Mouse (Mus musculus): ENCODE results near the gene Cypt4. TPM values are rescaled to one million over a fixed set of nuclear protein-coding genes. Genes with fewer than 3 reads are reported as not detected.
"Not testable (repeated sequence)": the region's sequence is repeated elsewhere in the genome, so short reads cannot be mapped to it uniquely, and the experiment has no call there.

Gene Cypt4
- not detected in 2 replicates for polyA plus RNA-seq (2016; fragmentation: Nextera tagmentation; extraction: Ambion mirVana)

DNA sequence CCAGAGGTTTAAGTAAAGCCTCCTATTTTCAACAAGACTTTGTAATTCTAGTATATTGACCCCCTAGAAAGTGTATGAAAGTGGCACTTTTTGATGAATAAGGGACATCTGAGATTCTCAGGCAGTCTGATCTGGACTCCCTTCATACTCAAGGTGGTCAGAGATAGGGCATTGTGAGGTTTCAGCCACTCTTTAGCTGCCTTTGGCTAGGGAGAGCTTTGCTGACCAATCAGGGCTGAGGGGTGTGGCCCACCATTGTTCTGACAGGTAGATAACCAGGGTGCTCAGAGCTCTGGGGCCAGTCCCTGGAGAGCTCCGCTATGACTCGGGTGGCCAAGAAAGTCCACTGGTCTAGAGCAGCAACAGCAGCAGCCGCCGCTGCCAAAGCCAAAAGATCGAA, at the start of gene Cypt4:
Cypt4 (plus strand) TSS at position 301 of the 400 bp plus-strand sequence.
- Histone ChIP-seq H3K4me3 (no peak within 1 kb of the TSS), H3K9me3 (replicated peaks) (no peaks in the 10 kb centered on the region), H3K27ac (replicated peaks) (no peak within 1 kb of the TSS), H3K4me1 (no peaks in the 10 kb centered on the region), H3K27me3 (ENCODE audit: low read depth, poor library complexity, severe bottlenecking) (no peaks in the 10 kb centered on the region), H3K36me3 (no peaks in the 10 kb centered on the region)
- 84% methylated on average over 5 of the region's 5 CpGs for WGBS
- no peak for DNase-seq (ENCODE audit: low spot score)

- not testable (repeated sequence) for H3K36me3 ChIP-seq; H3K27ac ChIP-seq (replicated peaks); H3K27me3 ChIP-seq (ENCODE audit: low read depth, poor library complexity, severe bottlenecking); H3K9me3 ChIP-seq (replicated peaks); H3K4me1 ChIP-seq; DNase-seq (ENCODE audit: low spot score); H3K4me3 ChIP-seq
- WGBS, result 88% methylated on average over 2 of the region's 2 CpGs
These were observed 12.3 kb downstream of the Cypt4 start for GRCm38 (mm10) chr9:24637341-24637740.

Other genes starting within 250 kb of the Cypt4 start
- 7.6 and 9.6 TPM in 2 replicates for gene Dpy19l1, start 122.1 kb upstream of the Cypt4 start, polyA plus RNA-seq (2016; fragmentation: Nextera tagmentation; extraction: Ambion mirVana)
- gene Dpy19l2, start 71.1 kb downstream of the Cypt4 start, polyA plus RNA-seq (2016; fragmentation: Nextera tagmentation; extraction: Ambion mirVana), result 0.10 and 0.11 TPM in 2 replicates
- gene Tbx20, start 149.1 kb downstream of the Cypt4 start, polyA plus RNA-seq (2016; fragmentation: Nextera tagmentation; extraction: Ambion mirVana), result 0.06 and 0.39 TPM in 2 replicates